15 mouse cellular contexts compared by ENCODE assay signal in the genomic region with DNA sequence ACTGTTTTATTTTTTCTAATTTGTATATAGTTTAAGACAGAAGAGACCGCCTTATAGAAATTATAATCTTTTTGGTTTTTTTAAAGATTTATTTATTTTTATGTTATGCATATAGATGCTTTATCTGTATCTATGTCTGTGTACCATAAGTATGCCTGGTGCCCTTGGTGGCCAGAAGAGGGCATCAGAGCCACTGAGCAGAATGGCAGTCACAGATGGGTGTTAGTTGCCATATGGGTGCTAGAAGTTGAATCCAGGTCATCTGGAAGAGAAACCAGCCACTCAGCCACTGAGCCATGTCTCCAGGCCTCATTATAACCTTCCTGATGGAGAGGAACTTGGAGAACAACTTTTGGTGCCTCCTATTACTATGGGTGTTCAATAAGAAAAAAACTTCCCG. TPM values are rescaled to one million over a fixed set of nuclear protein-coding genes. Genes with fewer than 3 reads are reported as not detected.
DNase-seq lines count a peak whose midpoint lies in the region; ATAC-seq and TF ChIP-seq lines count a peak whose summit lies in the region.
"Had no signal": no experiment of that assay in that cellular context is flagged by ENCODE, and none has a peak within 500 bp of the region (broad histone marks: within the 10 kb centered on the region; RNA-seq: fewer than 3 reads in every experiment).

No protein-coding gene starts in this region.

- H3K9me3 ChIP-seq in hindbrain, postnatal 0 days (ENCODE audit: low read length): no peaks in the 10 kb centered on the region
- no peaks in the 10 kb centered on the region for H3K9me3 ChIP-seq in hindbrain, embryonic 13.5 days
- H3K9me3 ChIP-seq: heart, embryonic 10.5 days; hindbrain, embryonic 12.5 days; liver, embryonic 13.5 days; midbrain, embryonic 10.5 days had no signal

- no peak overlapping the region for H3K27ac ChIP-seq in hindbrain, postnatal 0 days
- H3K27ac ChIP-seq in hindbrain, embryonic 13.5 days: no peak overlapping the region
- no peak overlapping the region for H3K27ac ChIP-seq in spleen, adult 2 months (ENCODE audit: insufficient read depth, low read length)
- H3K27ac ChIP-seq in bone marrow, adult 2 months (ENCODE audit: control insufficient read depth, insufficient read depth, low read depth, low read length, poor library complexity): no peak overlapping the region
- no peak overlapping the region for H3K27ac ChIP-seq in small intestine, adult 2 months (ENCODE audit: insufficient read depth, low read depth, low read length)
- no peak overlapping the region for H3K27ac ChIP-seq in thymus, adult 2 months (ENCODE audit: control insufficient read depth, insufficient read depth, low read length)
- H3K27ac ChIP-seq: heart, embryonic 10.5 days; hindbrain, embryonic 12.5 days; left cerebral cortex, adult 2 months; liver, embryonic 13.5 days; midbrain, embryonic 10.5 days had no signal

- DNase-seq in hindbrain, postnatal 0 days (ENCODE audit: low spot score): no peak
- DNase-seq in spleen, adult 2 months (ENCODE audit: low read depth in 1 of 2, low spot score in 2 of 2): no peak
- DNase-seq in spleen, postnatal 14 days (ENCODE audit: low spot score in 2 of 2): no peak
- DNase-seq in kidney, postnatal 10 days: no peak
- DNase-seq in thymus, adult 2 months: no peak
- DNase-seq: kidney, postnatal 36 days; liver, embryonic 13.5 days had no signal

- 94% methylated on average over 2 of the region's 2 CpGs for WGBS in hindbrain, postnatal 0 days
- WGBS in hindbrain, embryonic 13.5 days: 93% methylated on average over 2 of the region's 2 CpGs
- WGBS in spleen, adult 2 months: 91% methylated on average over 2 of the region's 2 CpGs
- WGBS in bone marrow, adult 2 months: 88% methylated on average over 2 of the region's 2 CpGs
- WGBS in small intestine, adult 2 months: 95% methylated on average over 2 of the region's 2 CpGs
- WGBS in thymus, adult 2 months: 95% methylated on average over 2 of the region's 2 CpGs

- peak; percentile 43 for TF ChIP-seq CTCF in hindbrain, postnatal 0 days (IDR thresholded peaks at IDR 0.05; ENCODE audit: low read depth)
- TF ChIP-seq CTCF in spleen, adult 2 months (IDR thresholded peaks at IDR 0.05; ENCODE audit: extremely low read depth, insufficient read depth, insufficient read length, insufficient replicate concordance): peak; percentile 8; the same call in 1 of the 2 replicates
- peak; percentile 65 for TF ChIP-seq CTCF in bone marrow, adult 2 months (IDR thresholded peaks at IDR 0.05; ENCODE audit: control insufficient read depth, insufficient read depth, low read length)
- peak; percentile 53; the same call in 1 of the 2 replicates for TF ChIP-seq CTCF in small intestine, adult 2 months (IDR thresholded peaks at IDR 0.05; ENCODE audit: extremely low read depth, insufficient read length, insufficient replicate concordance, low read depth, low read length)
- TF ChIP-seq CTCF in thymus, adult 2 months (IDR thresholded peaks at IDR 0.05; ENCODE audit: borderline replicate concordance, control insufficient read depth, extremely low read depth, insufficient read depth, low read length, poor library complexity): no peak

- ATAC-seq in hindbrain, postnatal 0 days: no peak
- no peak for ATAC-seq in hindbrain, embryonic 13.5 days (ENCODE audit: low FRiP score)

- TF ChIP-seq POLR2A in spleen, adult 2 months (IDR thresholded peaks at IDR 0.05; ENCODE audit: low read depth, low read length): no peak
- no peak for TF ChIP-seq POLR2A in bone marrow, adult 2 months (IDR thresholded peaks at IDR 0.05; ENCODE audit: borderline replicate concordance, control insufficient read depth, low read depth, low read length)
- TF ChIP-seq POLR2A in small intestine, adult 2 months (IDR thresholded peaks at IDR 0.05; ENCODE audit: low read depth, low read length): no peak
- TF ChIP-seq POLR2A in thymus, adult 2 months (IDR thresholded peaks at IDR 0.05; ENCODE audit: control insufficient read depth, extremely low read depth, insufficient read depth, low read length, poor library complexity): no peak

- no peaks in the 10 kb centered on the region for H3K4me1 ChIP-seq in hindbrain, postnatal 0 days (ENCODE audit: insufficient read depth, low read length)
- H3K4me1 ChIP-seq in hindbrain, embryonic 13.5 days (replicated peaks): no peaks in the 10 kb centered on the region
- H3K4me1 ChIP-seq in spleen, adult 2 months (ENCODE audit: control insufficient read depth, insufficient read depth, insufficient read length): no peaks in the 10 kb centered on the region
- H3K4me1 ChIP-seq in bone marrow, adult 2 months (ENCODE audit: control insufficient read depth, insufficient read depth, low read length): peaks cover 1% of the 10 kb centered on the region; the same call in 1 of the 2 replicates
- peaks cover 8% of the 10 kb centered on the region; the same call in 1 of the 2 replicates for H3K4me1 ChIP-seq in small intestine, adult 2 months (ENCODE audit: control insufficient read depth, insufficient read depth, insufficient read length, low read length)
- H3K4me1 ChIP-seq in thymus, adult 2 months (replicated peaks; ENCODE audit: control insufficient read depth, insufficient read depth, low read length): no peaks in the 10 kb centered on the region
- H3K4me1 ChIP-seq: hindbrain, embryonic 12.5 days; liver, embryonic 13.5 days; midbrain, embryonic 10.5 days had no signal

- H3K27me3 ChIP-seq in hindbrain, postnatal 0 days (ENCODE audit: insufficient read depth, low read length): no peaks in the 10 kb centered on the region
- no peaks in the 10 kb centered on the region for H3K27me3 ChIP-seq in hindbrain, embryonic 13.5 days
- no peaks in the 10 kb centered on the region for H3K27me3 ChIP-seq in spleen, adult 2 months (ENCODE audit: control insufficient read depth, insufficient read depth, low read length)
- H3K27me3 ChIP-seq in small intestine, adult 2 months (ENCODE audit: control insufficient read depth, insufficient read depth, low read length): no peaks in the 10 kb centered on the region
- H3K27me3 ChIP-seq in thymus, adult 2 months (ENCODE audit: control insufficient read depth, insufficient read depth, low read length): no peaks in the 10 kb centered on the region
- H3K27me3 ChIP-seq: hindbrain, embryonic 12.5 days; liver, embryonic 13.5 days had no signal

- H3K9ac ChIP-seq in hindbrain, postnatal 0 days (replicated peaks; ENCODE audit: low read length): no peak overlapping the region
- H3K9ac ChIP-seq in hindbrain, embryonic 13.5 days: no peak overlapping the region
- H3K9ac ChIP-seq: hindbrain, embryonic 12.5 days; liver, embryonic 13.5 days had no signal

- no peak overlapping the region for H3K4me3 ChIP-seq in hindbrain, postnatal 0 days (ENCODE audit: low read length)
- no peak overlapping the region for H3K4me3 ChIP-seq in hindbrain, embryonic 13.5 days
- H3K4me3 ChIP-seq in spleen, adult 2 months (ENCODE audit: extremely low read depth, insufficient read depth, insufficient read length): no peak overlapping the region
- no peak overlapping the region for H3K4me3 ChIP-seq in bone marrow, adult 2 months (replicated peaks; ENCODE audit: control insufficient read depth, low read depth, low read length)
- no peak overlapping the region for H3K4me3 ChIP-seq in small intestine, adult 2 months (ENCODE audit: low read depth, low read length)
- no peak overlapping the region for H3K4me3 ChIP-seq in thymus, adult 2 months (ENCODE audit: control insufficient read depth, insufficient read depth, low read length)
- H3K4me3 ChIP-seq: heart, embryonic 10.5 days; hindbrain, embryonic 12.5 days; left cerebral cortex, adult 2 months; liver, embryonic 13.5 days; midbrain, embryonic 10.5 days had no signal

- no peak overlapping the region for H3K4me2 ChIP-seq in hindbrain, postnatal 0 days (ENCODE audit: low read depth, low read length)
- no peak overlapping the region for H3K4me2 ChIP-seq in hindbrain, embryonic 13.5 days
- H3K4me2 ChIP-seq: hindbrain, embryonic 12.5 days; liver, embryonic 13.5 days had no signal

- H3K36me3 ChIP-seq in hindbrain, postnatal 0 days (ENCODE audit: insufficient read depth, low read length): no peaks in the 10 kb centered on the region
- no peaks in the 10 kb centered on the region for H3K36me3 ChIP-seq in hindbrain, embryonic 13.5 days
- no peaks in the 10 kb centered on the region for H3K36me3 ChIP-seq in spleen, adult 2 months (ENCODE audit: control insufficient read depth, insufficient read depth, low read length)
- H3K36me3 ChIP-seq in small intestine, adult 2 months (ENCODE audit: control insufficient read depth, insufficient read depth, low read length): peaks cover 1% of the 10 kb centered on the region; the same call in 1 of the 2 replicates
- no peaks in the 10 kb centered on the region for H3K36me3 ChIP-seq in thymus, adult 2 months (ENCODE audit: control insufficient read depth, insufficient read depth, low read length)
- H3K36me3 ChIP-seq: G1E; heart, embryonic 10.5 days; hindbrain, embryonic 12.5 days; midbrain, embryonic 10.5 days had no signal

RNA-seq across cellular contexts. Expression of gene Ncoa1, which starts 16.0 kb away (rescaled TPM):
- 38.5 and 41.9 TPM in 2 replicates for total RNA-seq in hindbrain, postnatal 0 days (2014; rRNA removed)
- 14.2 TPM in 2 replicates for polyA plus RNA-seq in hindbrain, postnatal 0 days (2015; fragmentation: Nextera tagmentation; extraction: Ambion mirVana)
- 10.3 and 11.5 TPM in 2 replicates for polyA plus RNA-seq in hindbrain, embryonic 13.5 days (2015; fragmentation: Nextera tagmentation; extraction: Ambion mirVana)
- 14.7 and 19.5 TPM in 2 replicates for polyA plus RNA-seq in spleen, adult 2 months (2012; rRNA removed)
- polyA plus RNA-seq in bone marrow, adult 2 months (2011; ENCODE audit: insufficient read depth, insufficient read length, low replicate concordance, missing spikeins): 4.5 and 16.2 TPM in 2 replicates
- 9.4 and 17.0 TPM in 2 replicates for polyA plus RNA-seq in small intestine, adult 2 months (2012; rRNA removed)
- polyA plus RNA-seq in thymus, adult 2 months (2012; rRNA removed): 33.3 and 38.9 TPM in 2 replicates
